Mouse (Mus musculus) cerebellum, adult 8-10 months (tissue): Measurements from ENCODE around the gene Hmcn2.

ENCODE experiments used
- DNase-seq: peaks from one replicate; pipeline ENCODE4 v3.0.0; 2022

The Hmcn2 gene

DNA sequence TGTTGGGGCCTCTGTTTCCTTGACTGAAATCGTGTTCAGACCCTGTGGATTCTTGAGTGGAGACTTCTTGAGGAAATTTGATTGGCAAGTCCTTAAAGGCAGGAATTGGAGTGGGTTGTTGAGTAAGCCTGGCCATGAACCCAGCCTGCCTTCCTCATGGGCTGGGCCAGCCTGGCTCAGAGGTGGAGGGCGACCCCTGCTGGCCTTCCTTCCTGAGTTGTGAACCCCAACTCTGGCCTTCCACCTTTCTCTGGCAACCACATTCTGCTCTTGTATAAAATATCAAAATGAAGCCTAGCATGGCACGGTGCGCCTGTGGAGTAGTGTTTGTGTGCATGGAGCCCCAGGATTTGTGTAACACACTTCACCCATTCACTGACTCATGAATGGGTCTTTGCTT is 8.5 kb upstream of the Hmcn2 start:
- DNase-seq = peak; percentile 25

DNA sequence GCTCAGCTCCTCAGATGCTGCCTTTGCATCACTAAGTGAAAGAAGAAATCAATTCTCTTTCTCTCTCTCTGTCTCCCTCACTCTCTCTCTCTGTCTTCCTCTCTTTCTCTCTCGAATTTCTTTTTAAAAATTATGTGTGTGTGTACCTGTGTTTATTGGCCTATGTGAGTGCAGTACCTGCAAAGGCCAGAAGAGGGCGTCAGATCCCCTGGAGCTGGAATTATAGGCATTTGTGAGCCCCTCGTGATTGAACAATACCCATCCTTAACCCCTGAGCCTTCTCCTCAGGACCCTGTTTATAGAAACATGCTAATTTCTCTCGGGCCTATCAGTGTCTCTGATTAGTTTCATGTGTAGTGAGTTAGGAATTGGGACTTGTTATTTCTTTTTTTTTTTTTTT is 6.0 kb upstream of the Hmcn2 start:
- no peak for DNase-seq

DNA sequence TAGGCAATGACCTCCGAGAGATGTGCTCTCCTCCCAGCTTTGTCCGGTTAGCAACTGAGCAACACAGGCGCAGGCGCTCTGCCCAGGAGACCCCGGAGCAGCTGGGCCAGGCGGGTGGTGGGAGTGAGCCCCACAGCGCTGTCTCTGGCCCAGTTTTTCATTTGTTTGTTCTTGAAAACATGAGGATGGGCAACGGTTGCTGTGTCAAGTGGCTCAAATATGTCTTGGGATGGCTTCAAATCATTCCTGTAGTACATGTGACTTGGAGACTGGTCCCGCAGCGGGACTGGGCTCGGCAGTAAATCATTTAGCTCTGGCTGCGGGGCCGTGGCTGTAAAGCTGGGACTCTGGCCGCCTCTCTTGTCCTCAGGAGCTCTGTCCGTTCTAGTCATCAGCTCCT is 4.7 kb upstream of the Hmcn2 start:
- DNase-seq = no peak

DNA sequence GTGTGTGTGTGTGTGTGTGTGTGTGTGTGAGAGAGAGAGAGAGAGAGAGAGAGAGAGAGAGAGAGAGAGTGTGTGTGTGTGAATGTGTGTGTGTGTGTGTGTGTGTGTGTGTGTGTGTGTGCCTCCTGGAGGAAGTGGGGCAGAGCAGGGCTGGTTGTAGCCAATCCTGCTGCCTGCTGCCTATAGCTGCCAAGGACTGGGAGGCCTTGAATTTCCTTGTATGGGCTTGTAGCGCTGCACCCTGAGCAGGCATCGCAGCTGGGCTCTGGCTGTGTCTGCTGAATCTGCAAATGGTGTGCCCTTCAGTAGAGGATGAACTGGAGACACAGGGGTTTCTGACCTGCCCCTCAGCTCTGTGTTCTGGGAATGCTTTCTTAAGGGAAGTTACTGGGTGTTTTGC is 3.9 kb downstream of the Hmcn2 start:
- no peak for DNase-seq

DNA sequence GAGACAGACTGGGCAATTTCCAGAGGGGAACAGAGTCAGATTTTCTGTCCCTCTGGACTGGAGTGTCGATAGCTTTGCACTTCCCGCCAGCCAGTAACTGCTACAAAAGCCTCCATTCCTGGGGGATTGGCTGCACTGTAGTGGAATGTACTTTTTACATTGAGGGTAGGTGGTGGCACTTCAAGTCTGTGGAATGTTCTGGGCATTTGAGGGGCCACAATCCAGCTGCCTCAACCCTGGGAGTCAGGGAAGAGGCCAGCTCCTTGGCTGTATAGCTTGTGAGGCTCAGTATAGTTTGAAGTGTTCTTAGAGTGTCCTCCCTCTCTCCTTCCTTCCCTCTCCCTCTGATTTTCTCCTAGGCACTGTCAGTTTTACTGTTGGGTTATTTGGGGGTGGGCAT is 5.0 kb downstream of the Hmcn2 start:
- DNase-seq = no peak

DNA sequence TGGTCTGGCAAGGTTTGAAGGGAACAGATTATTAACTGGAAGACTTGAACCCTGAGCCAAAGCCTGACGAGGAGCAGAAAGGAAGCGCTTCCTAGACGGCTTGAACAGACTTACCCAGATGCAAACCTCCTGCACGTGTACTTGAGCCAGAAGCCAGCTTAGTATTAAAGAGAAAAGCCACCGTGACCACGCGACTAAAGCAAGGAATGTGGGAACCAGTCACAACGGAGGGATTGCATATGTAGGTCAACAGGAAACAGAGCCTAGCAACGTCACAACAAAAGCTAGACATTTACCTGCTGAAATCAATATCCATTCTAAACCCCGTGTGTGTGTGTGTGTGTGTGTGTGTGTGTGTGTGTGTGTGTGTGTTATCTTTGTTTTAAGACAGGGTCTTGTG is 13.0 kb downstream of the Hmcn2 start:
- no peak for DNase-seq

DNA sequence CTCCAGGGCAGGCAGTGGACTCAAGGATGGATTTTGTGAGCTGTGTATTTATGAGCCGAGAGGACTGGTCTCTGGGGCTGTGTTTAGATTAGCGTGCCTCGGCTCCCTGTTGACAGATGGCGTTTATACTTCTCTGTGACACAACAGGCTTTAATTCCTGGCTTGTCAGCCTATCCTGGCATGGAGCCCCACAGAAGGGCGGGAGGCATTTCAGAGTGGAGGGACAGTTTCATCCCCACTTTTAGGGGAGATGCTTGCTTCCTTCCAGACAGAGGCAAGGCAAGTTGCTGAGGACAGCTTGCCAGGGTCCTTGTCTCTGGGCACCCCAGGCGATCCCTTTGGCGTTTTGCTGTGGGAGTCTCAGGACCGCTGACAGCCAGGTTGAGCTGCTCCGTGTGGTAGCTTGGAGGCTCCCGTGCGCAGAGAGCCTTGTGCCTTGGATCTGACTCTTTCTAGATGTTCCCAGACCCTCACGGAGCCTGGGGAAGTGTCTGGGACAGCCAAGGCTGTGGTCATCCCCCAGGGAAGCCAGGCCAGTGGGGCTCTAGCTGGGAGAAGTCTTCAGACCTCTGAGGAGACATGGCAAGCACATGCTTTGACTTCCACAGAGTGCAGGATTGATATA is 23.6 kb downstream of the Hmcn2 start:
- peak; percentile 30 for DNase-seq

DNA sequence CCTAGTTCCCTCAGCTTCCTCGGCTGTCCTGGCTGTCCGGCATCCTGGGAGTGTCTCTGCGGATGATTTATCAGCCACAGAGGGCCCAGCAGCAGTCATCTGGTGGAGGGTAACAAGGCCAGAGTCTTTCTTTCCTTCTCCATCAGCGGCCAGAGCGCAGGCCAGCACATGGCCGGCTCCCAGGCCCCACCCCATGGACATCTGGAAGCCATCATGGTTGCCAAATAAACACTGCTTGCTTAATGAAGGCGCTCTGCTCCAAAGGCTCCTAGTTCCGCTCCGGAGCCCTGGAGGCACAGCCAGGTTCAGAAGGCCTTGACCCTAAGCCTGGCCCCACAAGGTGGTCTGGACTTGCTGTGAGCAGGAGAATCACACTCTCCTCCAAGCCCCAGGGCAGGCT is 25.6 kb downstream of the Hmcn2 start:
- no peak for DNase-seq

DNA sequence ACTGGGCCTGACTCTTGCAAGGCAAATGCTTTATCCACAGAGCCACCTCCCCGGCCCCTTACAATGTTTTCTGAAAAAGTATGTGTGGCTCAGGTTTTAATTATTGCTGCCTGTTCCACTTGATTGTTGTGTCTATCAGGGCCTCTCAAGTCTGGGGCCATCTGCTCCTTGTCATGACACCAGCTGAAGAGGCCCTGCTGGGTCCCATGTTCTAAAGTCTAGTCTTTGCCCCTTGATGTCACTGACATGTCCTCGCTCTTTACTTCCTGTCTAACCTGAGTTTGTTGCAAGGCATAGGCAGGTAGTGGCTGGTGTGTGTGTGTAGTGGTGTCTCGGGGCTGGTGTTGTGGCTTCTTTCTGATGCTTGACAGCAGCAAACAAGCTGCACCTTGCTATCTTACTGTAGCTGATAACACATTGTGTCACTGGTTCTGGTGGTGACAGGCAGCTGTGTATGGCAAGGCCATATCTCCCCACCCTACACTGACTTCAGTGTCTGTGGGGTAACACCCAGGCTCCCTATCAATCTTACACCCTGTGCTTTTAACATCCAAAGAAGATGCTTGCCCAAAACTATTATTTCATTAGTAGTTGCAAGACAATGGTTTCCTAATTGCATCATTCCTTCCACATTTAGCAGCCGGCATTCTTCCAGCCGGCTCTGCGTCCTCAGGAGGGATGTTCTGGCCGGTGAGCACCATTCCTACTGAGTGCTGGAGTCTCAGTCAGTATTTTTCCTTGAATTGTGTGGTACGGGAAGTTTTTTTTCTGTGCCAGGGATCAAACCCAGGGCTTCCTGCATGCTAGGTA is 27.7 kb downstream of the Hmcn2 start:
- DNase-seq = no peak

DNA sequence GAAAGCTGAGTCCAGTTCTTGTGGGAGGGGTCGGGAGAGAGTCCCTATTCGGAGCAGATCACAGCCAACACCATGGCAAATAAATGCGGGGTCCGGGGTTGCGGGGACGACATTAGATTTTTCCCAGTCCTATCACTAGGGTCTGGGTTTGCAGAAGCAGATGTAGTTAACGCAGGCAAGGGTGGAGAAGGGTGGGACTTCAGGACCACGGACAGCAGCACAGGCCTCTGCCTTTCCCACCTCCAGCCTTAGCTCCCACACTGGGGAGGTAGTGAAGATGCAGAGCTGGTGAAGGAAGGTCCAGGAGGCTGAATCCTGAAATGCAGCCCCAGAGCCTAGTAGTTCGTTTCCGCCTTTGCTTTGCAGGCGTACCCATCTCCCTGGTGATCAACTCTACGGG is 31.9 kb downstream of the Hmcn2 start:
- no peak for DNase-seq

DNA sequence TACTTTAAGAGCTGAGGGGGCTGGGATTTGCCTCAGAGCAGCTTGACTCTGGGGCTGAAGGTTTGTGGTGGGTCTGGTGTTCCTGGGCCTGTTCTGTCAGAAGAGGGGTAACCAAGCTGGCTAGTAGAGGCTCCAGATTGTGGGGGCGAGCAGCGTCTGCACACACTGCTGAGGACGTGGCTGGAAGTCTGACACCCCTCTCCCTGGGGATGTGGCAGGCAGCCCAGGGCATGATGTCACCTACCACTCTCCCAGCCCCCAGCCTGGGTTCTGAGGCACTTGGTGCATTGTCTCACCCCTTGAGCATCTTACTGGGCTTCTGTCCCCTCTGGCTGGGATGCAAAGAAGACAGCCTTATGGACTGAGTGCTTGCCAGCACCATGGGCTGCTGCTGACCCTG is 34.2 kb downstream of the Hmcn2 start:
- no peak for DNase-seq

DNA sequence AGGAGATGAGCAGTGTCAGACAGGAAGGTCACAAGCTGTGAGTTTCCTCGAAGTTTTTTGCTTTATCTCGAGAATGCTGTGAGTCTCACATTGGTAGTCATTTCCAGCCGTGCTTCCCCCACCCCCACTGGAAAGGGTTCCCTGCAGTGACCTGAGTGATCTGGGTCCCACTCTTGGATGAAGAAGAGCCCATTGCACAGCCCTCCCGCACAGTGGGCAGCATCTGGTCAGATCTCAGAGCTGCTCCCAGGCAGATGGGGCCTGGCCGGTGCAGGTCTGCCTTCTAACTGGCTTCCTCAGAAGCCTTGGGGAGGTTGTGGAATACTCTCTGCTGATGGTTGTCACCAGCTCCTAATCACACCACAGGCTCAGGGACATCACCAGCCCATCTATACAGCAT is 34.6 kb downstream of the Hmcn2 start:
- DNase-seq = no peak

DNA sequence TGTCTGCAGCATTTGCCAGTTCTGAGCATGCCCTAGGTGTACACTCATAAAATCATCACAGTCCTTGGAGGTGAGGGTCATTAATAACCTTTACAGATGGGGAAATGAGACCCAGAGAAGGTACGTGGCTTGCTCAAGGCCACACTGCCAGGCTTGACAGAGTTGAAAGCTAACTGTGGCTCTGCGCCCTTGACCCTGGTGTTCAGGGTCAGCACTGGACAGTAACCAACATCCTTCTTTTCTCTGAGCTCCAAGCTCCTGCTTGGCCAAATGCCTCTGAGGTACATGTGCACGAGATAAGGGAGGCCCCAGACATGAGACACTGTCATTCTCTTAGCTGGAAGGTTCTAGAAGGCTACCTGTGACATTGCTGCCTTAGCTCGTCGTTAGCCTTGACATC is 42.6 kb downstream of the Hmcn2 start:
- no peak for DNase-seq

DNA sequence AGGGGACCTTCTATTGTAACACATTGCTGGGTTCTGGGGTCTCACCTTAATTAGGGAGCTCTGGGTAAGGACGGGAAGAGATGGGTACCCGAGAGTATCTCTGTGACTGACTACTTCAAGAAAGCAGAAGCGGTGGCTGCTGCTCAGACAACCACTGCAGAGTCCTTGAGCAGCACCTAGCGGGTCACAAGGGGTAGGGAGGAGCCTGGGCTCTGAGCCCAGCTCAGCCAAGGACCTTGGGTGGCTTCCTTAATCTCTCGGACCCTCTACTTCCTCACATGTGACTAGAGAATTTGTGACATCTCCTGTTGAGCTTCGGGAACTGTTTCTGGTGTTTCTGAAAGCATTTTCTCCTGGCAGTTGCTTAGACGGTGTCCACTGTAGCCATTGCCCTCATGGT is 45.1 kb downstream of the Hmcn2 start:
- DNase-seq = no peak

DNA sequence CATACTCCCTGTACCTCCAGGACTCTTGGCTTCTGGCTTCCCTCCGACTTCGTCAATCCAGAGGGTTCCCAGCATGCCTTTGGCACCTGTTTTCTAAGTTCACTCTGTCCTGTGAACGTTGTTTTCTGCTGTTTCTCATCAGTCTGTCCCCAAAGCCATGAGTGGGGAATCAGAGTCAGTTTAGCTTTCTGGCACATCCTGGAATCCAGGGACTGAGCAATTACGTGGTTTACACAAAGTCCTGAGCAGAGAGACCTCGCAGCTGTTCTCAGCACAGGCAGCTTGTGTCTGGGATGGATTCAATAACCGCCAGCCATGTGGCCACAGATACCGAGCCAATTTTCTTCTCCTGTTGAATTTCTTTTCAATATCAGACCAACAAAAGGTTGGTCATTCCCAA is 53.0 kb downstream of the Hmcn2 start:
- no peak for DNase-seq

DNA sequence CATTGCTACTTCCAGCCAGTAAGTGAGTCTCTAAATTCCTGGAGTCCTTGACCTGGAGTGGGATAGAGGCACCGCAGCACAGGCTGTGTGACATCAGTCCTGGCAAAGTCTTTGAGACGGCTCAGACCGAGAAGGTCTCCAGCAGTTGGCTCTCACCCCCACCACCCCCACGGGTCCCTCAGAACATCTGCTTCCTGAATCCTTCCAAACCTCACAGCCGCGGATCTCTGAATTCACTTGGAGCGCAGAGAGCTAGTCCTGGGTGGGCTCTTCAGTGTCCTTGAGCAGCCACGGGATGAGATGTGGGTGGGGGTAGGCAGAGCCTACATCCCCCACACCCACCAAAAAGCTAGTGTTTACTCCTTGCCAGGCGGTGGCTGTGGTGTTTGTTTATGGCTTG is 57.2 kb downstream of the Hmcn2 start:
- DNase-seq = no peak

DNA sequence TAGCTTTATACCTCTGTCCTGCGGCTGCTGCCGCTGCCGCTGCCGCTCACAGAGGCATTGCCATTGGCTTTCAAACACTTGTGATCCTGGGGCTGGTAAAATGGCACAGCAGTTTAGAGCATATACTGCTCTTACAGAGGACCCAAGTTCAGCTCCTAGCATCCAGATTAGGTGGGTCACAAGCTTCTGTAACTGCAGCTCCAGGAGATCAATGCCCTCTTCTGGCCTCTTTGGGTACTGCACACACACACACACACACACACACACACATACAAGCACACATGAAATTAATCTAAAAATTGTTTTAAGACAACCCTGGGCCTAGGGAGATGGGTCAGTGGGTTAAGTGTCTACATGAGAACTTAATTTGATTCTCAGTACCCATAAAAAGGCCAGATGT is 58.0 kb downstream of the Hmcn2 start:
- no peak for DNase-seq

DNA sequence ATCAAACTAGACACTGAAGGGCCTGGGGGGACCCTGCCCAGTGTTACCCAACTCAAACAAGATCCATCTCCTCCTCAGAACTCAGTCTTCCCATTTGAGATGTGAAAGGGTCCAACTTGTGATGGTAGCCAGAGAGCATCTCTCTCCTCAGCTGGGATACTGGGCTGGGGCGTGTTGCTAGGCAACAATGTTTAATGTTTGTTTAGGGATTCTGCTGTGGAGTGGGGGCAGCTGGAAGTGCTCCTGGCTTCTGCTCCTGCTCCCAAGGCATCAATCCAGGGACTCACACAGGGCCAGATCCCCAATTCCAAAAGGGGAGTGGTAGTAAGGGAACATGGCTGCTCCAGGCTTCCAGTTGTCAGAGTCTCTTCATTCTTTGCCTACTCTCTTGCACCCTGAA is 60.2 kb downstream of the Hmcn2 start:
- no peak for DNase-seq

DNA sequence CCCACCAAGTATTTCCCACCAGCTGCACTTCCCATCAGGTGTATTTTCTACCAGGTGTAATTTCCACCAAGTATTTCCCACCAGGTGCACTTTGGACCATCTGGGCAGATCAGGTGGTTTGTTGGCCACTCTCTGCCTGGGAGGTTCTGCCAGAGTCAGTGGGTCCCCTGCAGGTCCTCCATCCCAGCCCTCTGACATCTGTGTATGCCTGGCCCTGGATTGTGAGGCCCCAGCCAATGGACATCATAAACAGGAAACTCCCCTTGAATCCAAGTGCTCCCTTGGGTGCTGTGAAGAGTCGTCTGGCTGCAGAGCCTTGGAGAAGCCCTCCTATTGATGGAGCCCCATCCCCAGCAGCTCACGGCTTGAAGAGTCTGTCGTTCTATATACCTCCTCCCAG is 61.8 kb downstream of the Hmcn2 start:
- no peak for DNase-seq

DNA sequence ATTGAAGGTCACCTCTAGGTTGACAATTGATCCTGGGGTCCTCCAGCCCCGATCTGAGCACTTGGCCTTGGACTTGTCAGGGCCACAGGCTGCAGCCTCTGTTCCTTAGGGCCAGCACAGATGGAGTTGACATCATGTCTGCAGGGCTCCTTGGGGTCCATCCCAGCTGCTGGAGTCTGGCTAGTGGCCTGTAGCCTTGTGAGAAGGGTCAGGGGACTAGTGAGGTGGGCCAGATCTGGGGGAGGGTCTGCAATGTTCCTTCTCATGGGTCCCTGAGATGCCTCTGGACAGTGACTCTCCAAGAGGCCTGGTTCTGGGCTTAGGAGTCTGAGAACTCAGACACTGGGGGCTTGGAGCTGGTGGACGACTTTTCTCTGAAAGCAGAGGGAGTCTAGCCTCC is 63.3 kb downstream of the Hmcn2 start:
- no peak for DNase-seq

DNA sequence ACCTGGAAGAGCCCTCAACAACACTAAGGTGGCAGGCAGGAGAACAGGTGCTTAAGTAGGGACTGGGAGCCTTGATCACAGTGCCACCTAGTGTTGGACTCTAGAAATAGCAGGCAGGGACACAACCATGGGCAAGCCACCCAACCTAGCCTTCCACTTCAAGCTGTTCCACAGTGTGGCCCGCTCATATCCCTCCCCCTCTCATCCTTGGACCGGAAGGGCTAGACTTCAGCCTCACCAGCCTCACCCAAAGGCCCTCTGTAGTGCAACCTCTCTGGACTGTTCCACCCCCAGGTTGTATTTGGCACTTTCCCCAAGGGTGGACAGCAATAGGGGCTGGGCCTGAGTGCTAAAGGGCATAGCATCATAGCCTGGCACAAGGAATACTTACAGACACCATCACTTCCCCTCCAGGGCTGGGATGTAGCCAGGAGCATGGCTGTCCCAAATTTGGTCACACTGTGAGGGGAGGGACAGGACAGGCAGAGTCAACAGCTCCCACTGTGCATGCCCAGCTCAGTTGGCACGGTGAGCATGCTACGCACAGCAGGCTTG is 67.2 kb downstream of the Hmcn2 start:
- DNase-seq = peak; percentile 73

DNA sequence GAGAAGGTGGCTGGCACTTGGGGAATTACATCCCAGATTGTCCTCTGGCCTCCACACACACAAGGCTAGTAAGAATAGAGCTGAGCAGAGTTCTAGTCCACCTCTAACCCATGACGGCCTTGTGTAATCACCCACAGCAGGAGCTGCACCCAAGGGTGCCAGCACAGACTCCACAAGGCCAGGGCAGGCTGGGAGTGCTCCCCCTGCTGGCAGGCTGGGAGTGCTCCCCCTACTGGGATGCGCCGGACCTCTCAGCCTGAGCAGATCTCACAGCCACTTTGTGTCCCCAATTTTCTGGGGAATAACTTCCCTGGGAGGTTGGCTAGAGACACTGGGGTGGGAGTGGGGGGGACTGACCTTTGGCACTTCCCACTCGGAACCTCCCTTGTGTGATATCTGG is 68.7 kb downstream of the Hmcn2 start:
- DNase-seq = no peak

DNA sequence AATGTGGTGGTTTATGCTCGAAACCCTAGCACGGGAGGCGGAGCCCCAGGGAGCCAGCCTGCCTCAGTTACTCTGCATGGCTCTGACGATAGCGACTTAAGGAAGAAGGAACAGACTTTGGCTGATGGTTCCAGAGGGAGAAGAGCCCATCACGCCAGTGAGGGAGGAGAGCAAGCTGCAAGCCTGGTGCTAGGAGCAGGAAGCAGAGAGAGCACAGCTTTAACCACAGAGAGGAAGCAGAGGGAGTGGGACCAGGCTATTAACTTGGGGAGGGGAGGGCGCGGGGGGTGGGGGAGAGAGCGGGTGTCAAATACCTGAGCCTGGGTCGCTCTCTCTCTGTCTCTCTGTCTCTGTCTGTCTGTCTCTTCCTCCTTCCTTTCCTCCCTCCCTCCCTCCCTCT is 102.8 kb downstream of the Hmcn2 start:
- no peak for DNase-seq

DNA sequence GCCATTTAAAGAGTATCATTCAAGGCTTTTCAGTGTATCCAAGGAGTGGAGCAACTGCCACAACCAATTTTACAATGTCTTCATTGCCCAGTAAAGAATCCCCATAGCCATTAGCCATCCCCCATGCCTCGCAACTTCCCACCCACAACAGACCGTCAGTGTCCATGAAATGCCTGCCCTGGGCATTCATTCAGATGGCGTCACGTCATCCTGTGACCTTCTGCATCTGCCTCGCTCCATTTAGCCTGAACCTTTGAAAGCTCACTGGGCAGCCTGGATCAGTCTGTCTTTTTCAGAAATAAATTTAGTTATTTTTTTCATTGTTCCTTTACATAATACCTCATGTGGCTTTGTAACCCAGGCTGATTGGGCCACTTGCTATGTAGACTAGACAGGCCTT is 103.8 kb downstream of the Hmcn2 start:
- DNase-seq = no peak

DNA sequence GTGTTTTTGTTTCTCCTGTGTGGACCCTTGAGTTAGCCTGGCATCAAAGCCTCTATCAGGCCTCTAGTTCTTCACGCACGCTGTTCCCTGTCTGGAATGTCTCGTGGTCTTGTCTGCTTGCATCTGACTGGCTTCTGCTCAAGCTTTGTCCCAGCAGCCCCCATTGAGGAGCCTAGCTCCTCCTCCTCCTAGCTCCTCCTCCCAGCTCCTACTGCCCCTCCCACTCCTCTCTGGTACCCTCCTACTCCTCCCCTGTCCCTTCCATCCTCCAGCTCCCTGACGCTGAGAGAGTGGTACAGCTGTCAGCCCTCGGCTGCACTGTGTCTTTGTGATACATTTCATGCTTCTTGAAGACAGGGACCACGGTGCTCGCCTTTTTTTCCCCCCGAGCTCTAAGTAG is 104.4 kb downstream of the Hmcn2 start:
- DNase-seq = no peak
